In the genomic region with DNA sequence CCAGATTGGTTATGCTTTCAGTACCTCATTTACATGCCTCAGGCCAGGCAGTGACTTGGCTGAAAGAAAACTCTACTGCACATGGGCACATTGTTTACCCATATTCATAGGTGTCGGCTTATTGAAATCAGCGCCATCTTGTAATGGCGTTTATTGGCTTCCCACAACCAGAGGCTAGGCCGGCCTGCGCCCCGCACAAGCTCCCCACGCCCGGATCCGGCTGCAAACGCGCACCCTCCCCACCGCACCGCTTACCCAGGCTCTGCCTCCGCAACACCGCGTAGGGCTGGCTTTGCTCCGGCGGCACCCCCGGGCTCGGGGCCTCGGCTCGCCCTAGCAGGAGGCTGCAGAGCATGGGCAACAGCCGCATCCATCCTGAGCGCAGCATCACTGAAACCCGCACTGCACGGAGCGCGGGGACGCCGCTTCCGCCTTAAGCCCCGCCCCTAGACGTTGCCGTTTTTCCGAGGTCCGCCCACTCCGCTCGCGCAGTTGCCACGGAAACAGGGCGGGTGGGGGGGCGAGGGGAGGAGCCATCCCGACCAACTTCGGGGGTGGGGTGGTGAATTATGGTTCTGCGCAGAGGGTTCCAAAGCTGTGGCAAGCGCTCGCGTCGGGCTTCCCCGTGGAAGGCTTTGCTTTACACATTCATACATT, we compare ENCODE assay signal across 8 mouse cellular contexts. TPM values are rescaled to one million over a fixed set of nuclear protein-coding genes. Genes with fewer than 3 reads are reported as not detected.
DNase-seq lines count a peak whose midpoint lies in the region; ATAC-seq lines count a peak whose summit lies in the region.

No protein-coding gene starts in this region.

- peak overlapping the region; percentile 90 for H3K4me3 ChIP-seq in hindbrain, embryonic 12.5 days

- no peaks in the 10 kb centered on the region for H3K27me3 ChIP-seq in hindbrain, embryonic 12.5 days

- H3K9me3 ChIP-seq in hindbrain, embryonic 12.5 days (replicated peaks), result no peaks in the 10 kb centered on the region

- peaks cover 29% of the 10 kb centered on the region for H3K4me1 ChIP-seq in hindbrain, embryonic 12.5 days

- peak overlapping the region; percentile 60 for H3K4me2 ChIP-seq in hindbrain, embryonic 12.5 days (replicated peaks)

- peak overlapping the region; percentile 97 for H3K27ac ChIP-seq in hindbrain, embryonic 12.5 days

- peak overlapping the region; percentile 90 for H3K9ac ChIP-seq in hindbrain, embryonic 12.5 days

- 1% methylated on average over 50 of the region's 50 CpGs for WGBS in hindbrain, embryonic 12.5 days

- peaks cover 6% of the 10 kb centered on the region for H3K36me3 ChIP-seq in hindbrain, embryonic 12.5 days

- DNase-seq in NIH3T3 (ENCODE audit: low read depth), result peak; percentile 77
- DNase-seq in cerebellum, postnatal 10 days, result peak; percentile 96 to 97
- peak; percentile 83 to 89 for DNase-seq in frontal cortex, postnatal 10 days (ENCODE audit: low spot score in 2 of 2)
- DNase-seq in left cerebral cortex, adult 11 months (ENCODE audit: low spot score), result peak; percentile 80
- DNase-seq in lung, postnatal 36 days, result peak; percentile 86
- DNase-seq in retina, embryonic 14.5 days (ENCODE audit: low spot score), result peak; percentile 90
- peak; percentile 84 to 87 for DNase-seq in thymus, postnatal 36 days

- ATAC-seq in hindbrain, embryonic 12.5 days (ENCODE audit: low FRiP score), result peak; percentile 96

RNA-seq across cellular contexts. Expression of a gene that starts 9.6 kb away (rescaled TPM):
- 165 TPM in 2 replicates for polyA plus RNA-seq in hindbrain, embryonic 12.5 days (2016; fragmentation: Nextera tagmentation; extraction: Ambion mirVana)

RNA-seq across cellular contexts. Expression of a gene that starts 38.3 kb away (rescaled TPM):
- polyA plus RNA-seq in hindbrain, embryonic 12.5 days (2016; fragmentation: Nextera tagmentation; extraction: Ambion mirVana), result 47.2 and 57.1 TPM in 2 replicates

RNA-seq across cellular contexts. Expression of a gene that starts 39.2 kb away (rescaled TPM):
- 80.2 and 81.9 TPM in 2 replicates for polyA plus RNA-seq in hindbrain, embryonic 12.5 days (2016; fragmentation: Nextera tagmentation; extraction: Ambion mirVana)

RNA-seq across cellular contexts. Expression of a gene that starts 39.8 kb away (rescaled TPM):
- polyA plus RNA-seq in hindbrain, embryonic 12.5 days (2016; fragmentation: Nextera tagmentation; extraction: Ambion mirVana), result not detected in 2 replicates

RNA-seq across cellular contexts. Expression of a gene that starts 44.8 kb away (rescaled TPM):
- polyA plus RNA-seq in hindbrain, embryonic 12.5 days (2016; fragmentation: Nextera tagmentation; extraction: Ambion mirVana), result 0.56 and 0.76 TPM in 2 replicates

Comparison
In these comparisons a context has a peak if more than half of its experiments do, and no peak if none do; other contexts are left out.
1. Peak in every context shown above with its lines: DNase-seq, ATAC-seq, H3K4me3 ChIP-seq and H3K27ac ChIP-seq.